Mouse (Mus musculus): ENCODE measurements around the gene Cyfip2. TPM values are rescaled to one million over a fixed set of nuclear protein-coding genes. Genes with fewer than 3 reads are reported as not detected.
A peak's percentile ranks its signal among the peaks of the same experiment; 100 is the strongest.

The Cyfip2 gene
- total and polyA plus RNA-seq, 2 experiments = 0.55 to 0.71 TPM

GRCm38 (mm10) chr11:46310647-46311063, 2.0 kb downstream of the Cyfip2 start:
- Histone ChIP-seq H3K4me1 (ENCODE audit: control insufficient read depth, insufficient read depth, low read length) (no peaks in the 10 kb centered on the region), H3K27ac (replicated peaks; ENCODE audit: insufficient read depth, low read depth, low read length) (no peak overlapping the region), H3K27me3 (ENCODE audit: control insufficient read depth, insufficient read depth, low read length) (no peaks in the 10 kb centered on the region; the same call in 1 of the 2 replicates), H3K79me2 (ENCODE audit: control insufficient read depth, insufficient read depth, low read length) (no peaks in the 10 kb centered on the region), H3K36me3 (ENCODE audit: control insufficient read depth, insufficient read depth, low read length) (no peaks in the 10 kb centered on the region), H3K9ac (ENCODE audit: low read depth, low read length) (no peak overlapping the region), H3K4me3 (ENCODE audit: insufficient read depth, low read depth, low read length) (no peak overlapping the region)
- no peak for TF ChIP-seq CTCF (IDR thresholded peaks at IDR 0.05; ENCODE audit: low read depth, low read length)
- TF ChIP-seq POLR2A (IDR thresholded peaks at IDR 0.05; ENCODE audit: extremely low read depth, insufficient read depth, low read length) = no peak
- WGBS = 85% methylated on average over 5 of the region's 5 CpGs
- no peak for DNase-seq (ENCODE audit: extremely low read depth, low read depth, low spot score)

DNA sequence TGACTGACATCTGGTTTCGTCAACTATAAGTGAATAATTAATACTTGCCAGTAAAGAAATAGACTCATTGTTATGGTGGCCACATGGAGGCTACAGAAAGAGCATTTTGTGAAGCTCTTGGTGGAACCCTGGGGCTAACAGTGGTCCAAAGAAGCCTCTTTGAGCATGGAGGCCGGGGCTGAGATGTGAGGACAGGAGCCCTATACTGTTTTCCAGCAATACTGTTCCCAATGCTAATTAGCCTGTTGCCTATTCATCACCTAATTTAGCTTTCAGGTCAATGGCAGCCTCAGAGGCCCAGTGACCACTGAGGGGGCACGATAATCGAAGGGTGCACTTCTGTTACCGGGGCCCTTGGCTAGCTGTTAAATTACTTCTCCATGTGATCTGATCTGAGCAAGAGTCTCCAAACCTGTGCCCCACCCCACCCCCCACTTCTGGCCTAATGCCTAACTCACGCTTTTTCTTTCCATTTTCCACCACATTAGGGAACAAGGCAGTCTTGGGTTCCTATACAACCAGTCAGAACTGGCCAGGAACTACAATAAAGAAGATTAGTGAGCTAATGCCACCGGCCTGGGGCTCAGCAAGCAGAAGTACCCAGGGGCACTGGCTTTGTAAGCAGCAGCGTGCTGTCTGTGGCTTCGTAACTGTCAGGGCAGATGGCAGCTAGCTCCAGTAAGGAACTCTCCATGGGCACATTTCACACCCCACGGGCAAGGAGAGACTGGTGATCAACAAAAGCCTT, 2.7 kb downstream of the Cyfip2 start:
- TF ChIP-seq CTCF (IDR thresholded peaks at IDR 0.05; ENCODE audit: low read depth, low read length) (no peak), POLR2A (IDR thresholded peaks at IDR 0.05; ENCODE audit: extremely low read depth, insufficient read depth, low read length) (no peak)
- no peaks in the 10 kb centered on the region for H3K79me2 ChIP-seq (ENCODE audit: control insufficient read depth, insufficient read depth, low read length)
- H3K4me1 ChIP-seq (ENCODE audit: control insufficient read depth, insufficient read depth, low read length) = no peaks in the 10 kb centered on the region
- no peak overlapping the region for H3K9ac ChIP-seq (ENCODE audit: low read depth, low read length)
- H3K27ac ChIP-seq (replicated peaks; ENCODE audit: insufficient read depth, low read depth, low read length) = no peak overlapping the region
- no peaks in the 10 kb centered on the region; the same call in 1 of the 2 replicates for H3K27me3 ChIP-seq (ENCODE audit: control insufficient read depth, insufficient read depth, low read length)
- no peak overlapping the region for H3K4me3 ChIP-seq (ENCODE audit: insufficient read depth, low read depth, low read length)
- 87% methylated on average over 10 of the region's 10 CpGs for WGBS
- H3K36me3 ChIP-seq (ENCODE audit: control insufficient read depth, insufficient read depth, low read length) = no peaks in the 10 kb centered on the region
- no peak for DNase-seq (ENCODE audit: extremely low read depth, low read depth, low spot score)

DNA sequence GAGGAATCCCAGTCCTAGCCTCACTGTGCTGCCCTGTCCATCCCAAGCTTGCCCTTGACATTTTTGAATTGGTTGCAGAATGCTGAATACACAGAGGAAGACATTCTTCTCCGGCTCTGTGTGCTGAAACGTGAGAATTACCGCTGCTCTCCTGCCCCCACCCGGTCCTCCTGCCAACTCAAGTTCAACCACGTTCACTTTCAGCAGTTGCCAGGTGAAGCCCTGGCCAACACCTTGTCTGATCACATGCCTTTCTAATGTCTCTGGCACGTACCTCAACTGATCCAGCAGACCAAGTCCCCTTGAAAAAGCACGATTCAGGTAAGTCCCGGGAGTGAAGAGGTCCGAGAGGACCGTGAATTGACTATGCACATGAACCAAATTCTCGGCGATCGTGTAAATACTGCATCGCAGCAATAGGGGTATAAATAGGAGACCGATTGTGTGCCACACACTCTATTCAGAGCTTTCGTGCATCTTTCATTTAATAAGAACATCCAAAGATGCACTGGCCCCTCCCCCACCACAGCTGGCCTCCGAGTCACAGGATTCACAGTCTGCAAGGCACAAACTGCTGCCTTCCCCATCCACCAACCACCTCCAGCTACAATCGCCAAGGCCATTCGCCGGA, 3.4 kb downstream of the Cyfip2 start:
- no peak for TF ChIP-seq CTCF (IDR thresholded peaks at IDR 0.05; ENCODE audit: low read depth, low read length)
- no peak for TF ChIP-seq POLR2A (IDR thresholded peaks at IDR 0.05; ENCODE audit: extremely low read depth, insufficient read depth, low read length)
- Histone ChIP-seq H3K27me3 (ENCODE audit: control insufficient read depth, insufficient read depth, low read length) (no peaks in the 10 kb centered on the region; the same call in 1 of the 2 replicates), H3K27ac (replicated peaks; ENCODE audit: insufficient read depth, low read depth, low read length) (no peak overlapping the region), H3K9ac (ENCODE audit: low read depth, low read length) (no peak overlapping the region), H3K4me3 (ENCODE audit: insufficient read depth, low read depth, low read length) (no peak overlapping the region), H3K79me2 (ENCODE audit: control insufficient read depth, insufficient read depth, low read length) (no peaks in the 10 kb centered on the region), H3K4me1 (ENCODE audit: control insufficient read depth, insufficient read depth, low read length) (no peaks in the 10 kb centered on the region), H3K36me3 (ENCODE audit: control insufficient read depth, insufficient read depth, low read length) (no peaks in the 10 kb centered on the region)
- DNase-seq (ENCODE audit: extremely low read depth, low read depth, low spot score) = peak; percentile 74
- WGBS = 69% methylated on average over 20 of the region's 20 CpGs

GRCm38 (mm10) chr11:46308271-46308974, 4.2 kb downstream of the Cyfip2 start:
- H3K79me2 ChIP-seq (ENCODE audit: control insufficient read depth, insufficient read depth, low read length) = no peaks in the 10 kb centered on the region
- H3K4me1 ChIP-seq (ENCODE audit: control insufficient read depth, insufficient read depth, low read length) = no peaks in the 10 kb centered on the region
- no peak overlapping the region for H3K27ac ChIP-seq (replicated peaks; ENCODE audit: insufficient read depth, low read depth, low read length)

GRCm38 (mm10) chr11:46307768-46308167, 4.9 kb downstream of the Cyfip2 start:
- H3K9ac ChIP-seq (ENCODE audit: low read depth, low read length) = no peak overlapping the region
- H3K79me2 ChIP-seq (ENCODE audit: control insufficient read depth, insufficient read depth, low read length) = no peaks in the 10 kb centered on the region
- 88% methylated on average over 7 of the region's 7 CpGs for WGBS
- H3K36me3 ChIP-seq (ENCODE audit: control insufficient read depth, insufficient read depth, low read length) = no peaks in the 10 kb centered on the region
- no peaks in the 10 kb centered on the region for H3K4me1 ChIP-seq (ENCODE audit: control insufficient read depth, insufficient read depth, low read length)
- DNase-seq (ENCODE audit: extremely low read depth, low read depth, low spot score) = no peak
- H3K27ac ChIP-seq (replicated peaks; ENCODE audit: insufficient read depth, low read depth, low read length) = no peak overlapping the region
- H3K27me3 ChIP-seq (ENCODE audit: control insufficient read depth, insufficient read depth, low read length) = no peaks in the 10 kb centered on the region; the same call in 1 of the 2 replicates
- no peak for TF ChIP-seq CTCF (IDR thresholded peaks at IDR 0.05; ENCODE audit: low read depth, low read length)
- no peak for TF ChIP-seq POLR2A (IDR thresholded peaks at IDR 0.05; ENCODE audit: extremely low read depth, insufficient read depth, low read length)
- H3K4me3 ChIP-seq (ENCODE audit: insufficient read depth, low read depth, low read length) = no peak overlapping the region

More at GRCm38 (mm10) chr11:46308271-46308974, 4.2 kb downstream of the Cyfip2 start:
- Histone ChIP-seq H3K4me3 (ENCODE audit: insufficient read depth, low read depth, low read length) (no peak overlapping the region), H3K36me3 (ENCODE audit: control insufficient read depth, insufficient read depth, low read length) (no peaks in the 10 kb centered on the region), H3K9ac (ENCODE audit: low read depth, low read length) (no peak overlapping the region), H3K27me3 (ENCODE audit: control insufficient read depth, insufficient read depth, low read length) (no peaks in the 10 kb centered on the region; the same call in 1 of the 2 replicates)
- TF ChIP-seq CTCF (IDR thresholded peaks at IDR 0.05; ENCODE audit: low read depth, low read length) (no peak), POLR2A (IDR thresholded peaks at IDR 0.05; ENCODE audit: extremely low read depth, insufficient read depth, low read length) (no peak)
- 80% methylated on average over 11 of the region's 11 CpGs for WGBS
- no peak for DNase-seq (ENCODE audit: extremely low read depth, low read depth, low spot score)

All from liver, adult 2 months (tissue).